Mouse (Mus musculus) forebrain, postnatal 0 days (tissue): Measurements from ENCODE around the gene Sin3a. TPM values are rescaled to one million over a fixed set of nuclear protein-coding genes. Genes with fewer than 3 reads are reported as not detected.

Experiments
- ATAC-seq: fragments of 200-750 bp; cut with Nextera tagmentation; 2 replicates; pipeline ENCODE4 v1.8.0; 2017; ENCODE audit warnings: mild to moderate bottlenecking, moderate library complexity
- DNase-seq: peaks from one replicate; pipeline ENCODE4 v3.0.0-alpha.2; 2015
- H3K27ac ChIP-seq: fragments of 300-500 bp; sonication (generic); 2 replicates; pipeline ENCODE4 v1.5.1; 2014; ENCODE audit warnings: low read depth, mild to moderate bottlenecking, antibody characterized with exemption, low read length, moderate library complexity, mixed read lengths
- H3K27me3 ChIP-seq: fragments of 300-500 bp; sonication (generic); 2 replicates; pipeline ENCODE4 v1.6.1; 2014; ENCODE audit warnings: mild to moderate bottlenecking, low read length, mixed read lengths; ENCODE audit not compliant: insufficient read depth
- H3K36me3 ChIP-seq: fragments of 300-500 bp; sonication (generic); 2 replicates; pipeline ENCODE4 v1.6.1; 2014; ENCODE audit warnings: mild to moderate bottlenecking, moderate library complexity; ENCODE audit not compliant: insufficient read depth
- H3K4me1 ChIP-seq: fragments of 300-500 bp; sonication (generic); 2 replicates; pipeline ENCODE4 v1.6.1; 2014; ENCODE audit warnings: antibody characterized with exemption; ENCODE audit not compliant: insufficient read depth
- H3K4me2 ChIP-seq: fragments of 300-500 bp; sonication (generic); 2 replicates; pipeline ENCODE4 v1.6.1; 2014; ENCODE audit warnings: low read depth, mild to moderate bottlenecking, moderate library complexity
- H3K4me3 ChIP-seq: fragments of 300-500 bp; sonication (generic); 2 replicates; pipeline ENCODE4 v1.5.1; 2014; ENCODE audit warnings: low read depth, low read length, mixed read lengths
- H3K9ac ChIP-seq: fragments of 300-500 bp; sonication (generic); 2 replicates; pipeline ENCODE4 v1.6.1; 2014; ENCODE audit warnings: mild to moderate bottlenecking
- H3K9me3 ChIP-seq: fragments of 300-500 bp; sonication (generic); 2 replicates; pipeline ENCODE4 v1.6.1; 2016; ENCODE audit warnings: low read length
- CTCF ChIP-seq: sonication (generic); IDR thresholded peaks from 2 replicates; pipeline ENCODE4 v1.5.1; 2016; ENCODE audit warnings: antibody characterized with exemption, control low read depth, low read depth
- WGBS: fragments of 180-500 bp; shearing (Covaris S2); extraction: QIAGEN DNeasy Blood & Tissue Kit; methylation state at CpG from one replicate; pipeline ENCODE4 v1.1.7; 2014; 5-methylcytosine and 5-hydroxymethylcytosine counted together
- polyA plus RNA-seq: library from polyadenylated mRNA; unstranded; fragments of >200 nt; fragmentation: Nextera tagmentation; extraction: Ambion mirVana; gene quantifications from 2 replicates; pipeline ENCODE4 v1.2.1, GENCODE M21; 2015
- total RNA-seq: library from RNA; depleted of rRNA; stranded (reverse); fragments of >200 nt; gene quantifications from 2 replicates; pipeline ENCODE4 v1.2.3, GENCODE M21; 2014

The Sin3a gene
- total and polyA plus RNA-seq, 2 experiments from 2014 or later = 16.6 to 37.5 TPM

DNA sequence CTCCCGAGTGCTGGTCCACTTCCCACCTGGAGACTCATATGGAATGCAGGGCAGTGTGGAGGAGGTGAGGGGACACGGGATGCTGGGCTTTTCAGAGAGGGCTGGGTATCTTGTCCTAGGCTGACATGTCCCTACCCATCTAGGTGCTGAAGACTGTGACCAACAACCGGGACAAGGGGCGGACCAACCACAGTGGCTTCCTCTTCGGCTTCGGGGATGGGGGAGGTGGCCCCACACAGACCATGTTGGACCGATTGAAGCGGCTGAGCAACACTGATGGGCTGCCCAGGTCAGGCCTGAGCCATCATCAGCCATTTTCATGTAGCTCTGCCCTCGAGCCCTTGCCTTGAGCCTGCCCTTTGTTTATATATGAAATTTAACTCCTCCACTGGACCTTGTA, 65.9 kb downstream of the Sin3a start:
- H3K9ac ChIP-seq = no peak overlapping the region
- no peak overlapping the region for H3K4me2 ChIP-seq
- no peak overlapping the region for H3K27ac ChIP-seq
- H3K4me3 ChIP-seq = no peak overlapping the region
- H3K27me3 ChIP-seq = no peaks in the 10 kb centered on the region
- H3K9me3 ChIP-seq = no peaks in the 10 kb centered on the region
- H3K4me1 ChIP-seq = no peaks in the 10 kb centered on the region
- 92% methylated on average over 9 of the region's 9 CpGs for WGBS
- ATAC-seq = no peak
- peaks cover 77% of the 10 kb centered on the region for H3K36me3 ChIP-seq
- DNase-seq = no peak
- no peak for TF ChIP-seq CTCF

DNA sequence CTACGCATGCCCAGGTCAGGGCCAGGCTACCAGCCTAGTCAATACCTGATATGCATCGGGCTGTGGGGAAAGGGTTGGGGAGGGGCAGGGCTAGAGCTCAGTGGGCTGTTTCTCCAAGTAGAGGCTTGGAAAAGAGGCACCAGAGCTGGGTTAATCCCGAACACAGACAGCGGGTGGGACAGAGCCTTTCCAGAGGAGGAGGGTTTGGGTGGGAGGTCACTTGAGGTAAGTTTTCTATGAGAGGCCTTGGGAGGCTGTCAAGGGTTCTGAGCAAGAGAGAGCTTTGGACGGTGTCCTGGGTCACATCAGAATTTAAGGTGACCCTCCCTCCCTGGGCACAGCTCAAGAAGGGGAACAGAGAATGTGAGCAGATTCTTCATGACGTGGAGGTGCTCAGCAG, 66.7 kb downstream of the Sin3a start:
- TF ChIP-seq CTCF = no peak
- no peaks in the 10 kb centered on the region for H3K4me1 ChIP-seq
- H3K27ac ChIP-seq = no peak overlapping the region
- H3K4me2 ChIP-seq = no peak overlapping the region
- H3K36me3 ChIP-seq = peaks cover 77% of the 10 kb centered on the region
- whole genome bisulfite sequencing = 91% methylated on average over 6 of the region's 6 CpGs
- no peaks in the 10 kb centered on the region for H3K9me3 ChIP-seq
- no peak for ATAC-seq
- H3K9ac ChIP-seq = no peak overlapping the region
- DNase-seq = no peak
- H3K4me3 ChIP-seq = no peak overlapping the region
- H3K27me3 ChIP-seq = no peaks in the 10 kb centered on the region

DNA sequence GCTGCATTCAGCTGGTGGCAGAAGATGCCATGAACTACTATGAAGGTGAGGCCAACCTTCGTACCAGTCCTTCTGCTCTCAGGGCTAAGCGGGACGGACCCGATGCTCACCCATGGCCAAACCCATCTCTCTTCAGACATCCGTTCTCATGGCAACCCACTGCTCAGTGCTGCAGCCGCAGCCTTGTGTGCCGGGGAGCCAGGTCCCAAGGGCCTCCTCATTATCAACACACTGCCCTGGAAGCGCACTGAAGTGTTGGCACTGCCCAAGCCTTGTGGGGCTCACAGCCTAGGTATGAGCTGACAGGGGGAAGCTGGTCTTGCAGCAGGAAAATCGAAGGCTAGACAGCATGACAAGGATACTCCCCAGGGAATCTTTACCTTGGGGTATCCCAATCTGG, 67.3 kb downstream of the Sin3a start:
- H3K9me3 ChIP-seq = no peaks in the 10 kb centered on the region
- DNase-seq = no peak
- H3K4me2 ChIP-seq = no peak overlapping the region
- TF ChIP-seq CTCF = no peak
- no peak for ATAC-seq
- no peaks in the 10 kb centered on the region for H3K27me3 ChIP-seq
- no peaks in the 10 kb centered on the region for H3K4me1 ChIP-seq
- no peak overlapping the region for H3K27ac ChIP-seq
- peaks cover 77% of the 10 kb centered on the region for H3K36me3 ChIP-seq
- 90% methylated on average over 9 of the region's 9 CpGs for WGBS
- H3K4me3 ChIP-seq = no peak overlapping the region
- H3K9ac ChIP-seq = no peak overlapping the region

DNA sequence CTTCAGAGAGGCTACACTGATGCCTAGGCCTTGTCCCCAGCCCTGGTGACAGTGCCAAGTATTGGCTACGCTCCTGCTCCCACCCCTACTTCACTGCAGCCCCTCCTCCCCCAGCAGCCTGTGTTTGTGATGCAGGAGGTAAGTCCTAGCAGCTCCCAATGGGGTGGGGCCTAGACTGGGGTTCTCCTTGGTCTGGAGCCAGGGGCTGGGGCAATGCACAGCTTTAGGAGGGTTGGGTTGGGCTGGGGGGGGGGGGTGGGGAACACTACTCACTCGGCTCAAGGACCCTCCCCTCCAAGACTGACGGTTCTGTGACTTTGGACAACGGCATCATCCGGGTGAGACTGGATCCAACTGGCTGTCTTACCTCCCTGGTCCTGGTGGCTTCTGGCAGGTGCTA, 67.7 kb downstream of the Sin3a start:
- DNase-seq (no peak), ATAC-seq (no peak)
- Histone ChIP-seq H3K27me3 (no peaks in the 10 kb centered on the region), H3K27ac (no peak overlapping the region), H3K9me3 (no peaks in the 10 kb centered on the region), H3K4me3 (no peak overlapping the region), H3K36me3 (peaks cover 73% of the 10 kb centered on the region), H3K9ac (no peak overlapping the region), H3K4me2 (no peak overlapping the region), H3K4me1 (no peaks in the 10 kb centered on the region)
- TF ChIP-seq CTCF = no peak
- 87% methylated on average over 5 of the region's 5 CpGs for WGBS

DNA sequence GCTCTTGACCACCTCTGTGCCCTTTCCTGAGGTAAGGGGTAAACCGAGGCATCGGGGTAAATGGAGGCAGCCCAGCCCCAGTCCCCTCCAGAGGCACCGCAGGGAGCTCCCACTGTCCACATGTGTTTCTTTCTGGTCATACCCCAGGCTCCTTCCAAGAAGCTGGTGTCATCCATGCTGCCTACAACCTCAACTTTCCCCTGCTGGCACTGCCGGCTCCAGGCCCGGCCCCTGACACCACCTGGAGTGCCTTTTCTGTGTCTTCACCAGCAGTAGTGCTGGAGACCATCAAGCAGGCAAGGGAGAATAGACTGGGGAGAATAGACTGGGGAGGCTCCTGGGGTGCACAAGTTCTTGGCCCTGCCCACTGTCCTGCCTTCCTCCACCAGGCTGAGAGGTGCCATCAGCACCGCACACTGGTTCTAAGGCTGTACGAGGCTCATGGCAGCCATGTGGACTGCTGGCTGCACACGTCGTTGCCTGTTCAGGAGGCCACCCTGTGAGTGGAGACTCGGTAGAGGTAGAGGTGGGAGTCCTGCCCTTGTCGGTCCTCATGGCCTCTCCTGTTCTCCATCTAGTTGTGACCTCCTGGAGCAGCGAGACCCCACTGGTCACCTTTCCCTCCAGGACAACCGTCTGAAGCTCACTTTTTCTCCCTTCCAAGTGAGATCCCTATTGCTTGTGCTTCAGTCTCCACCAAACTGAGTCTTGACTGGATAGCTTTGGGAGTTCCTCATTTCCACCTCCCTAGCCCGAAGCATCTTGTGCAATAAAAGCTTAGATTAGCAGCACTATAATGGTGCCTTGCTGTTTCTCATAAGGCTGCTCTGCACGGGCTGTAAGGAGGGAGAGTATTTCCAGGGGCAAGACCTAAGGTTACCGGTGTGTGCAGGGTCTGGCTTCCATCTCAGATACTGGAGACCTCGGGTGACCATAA, 69.8 kb downstream of the Sin3a start:
- H3K4me1 ChIP-seq = no peaks in the 10 kb centered on the region
- 94% methylated on average over 17 of the region's 17 CpGs for WGBS
- ATAC-seq = no peak
- peaks cover 61% of the 10 kb centered on the region for H3K36me3 ChIP-seq
- H3K27ac ChIP-seq = no peak overlapping the region
- no peaks in the 10 kb centered on the region for H3K9me3 ChIP-seq
- no peak for DNase-seq
- no peak overlapping the region for H3K4me2 ChIP-seq
- H3K9ac ChIP-seq = no peak overlapping the region
- TF ChIP-seq CTCF = no peak
- no peaks in the 10 kb centered on the region for H3K27me3 ChIP-seq
- H3K4me3 ChIP-seq = no peak overlapping the region

DNA sequence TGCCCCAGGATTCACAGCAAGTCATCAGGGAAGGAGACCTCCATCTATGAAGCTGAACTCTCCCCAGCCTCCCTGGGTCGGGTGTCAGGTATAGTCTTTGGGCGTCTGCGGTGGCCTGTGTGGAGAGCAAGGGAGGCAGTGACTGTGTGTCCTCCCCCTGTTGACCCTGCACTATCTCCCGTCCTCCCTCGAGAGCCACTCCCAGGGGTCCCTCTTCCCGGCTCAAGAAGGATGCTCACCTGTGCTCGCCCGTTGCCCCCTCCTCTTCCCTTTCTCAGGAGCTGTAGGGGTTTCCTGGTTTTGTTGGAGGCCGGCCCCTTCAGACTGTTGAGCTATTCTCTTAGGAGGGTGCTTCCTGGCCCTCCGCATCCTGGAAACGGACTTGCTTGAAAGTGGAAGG, 71.4 kb downstream of the Sin3a start:
- DNase-seq = no peak
- TF ChIP-seq CTCF = no peak
- Histone ChIP-seq H3K27ac (no peak overlapping the region), H3K4me3 (no peak overlapping the region), H3K36me3 (peaks cover 46% of the 10 kb centered on the region), H3K4me1 (no peaks in the 10 kb centered on the region), H3K9ac (no peak overlapping the region), H3K4me2 (no peak overlapping the region), H3K9me3 (no peaks in the 10 kb centered on the region), H3K27me3 (no peaks in the 10 kb centered on the region)
- ATAC-seq = no peak
- 87% methylated on average over 11 of the region's 11 CpGs for WGBS

DNA sequence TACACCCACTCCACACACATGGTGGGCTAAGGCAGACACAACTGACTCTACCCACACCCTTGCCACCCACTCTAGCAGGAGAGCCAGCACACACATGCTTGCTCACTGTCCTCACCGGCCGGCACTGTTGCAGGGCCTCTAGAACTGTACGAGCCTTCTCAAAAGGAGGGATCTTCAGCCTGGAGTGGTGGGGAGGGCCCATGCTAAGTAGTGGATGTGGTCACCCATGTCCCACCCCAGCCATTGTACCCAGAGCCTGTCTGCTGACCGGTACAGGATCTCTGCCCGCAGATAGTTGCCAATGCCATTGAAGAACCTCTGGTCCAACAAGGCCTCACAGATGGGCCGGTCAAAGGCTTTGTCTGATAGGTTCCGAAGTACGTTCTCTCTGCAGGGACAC, 73.0 kb downstream of the Sin3a start:
- Histone ChIP-seq H3K4me3 (no peak overlapping the region), H3K4me1 (0 out of 2 replicates have a peak, but pooled peaks cover 3% of the 10 kb centered on the region), H3K9me3 (no peaks in the 10 kb centered on the region), H3K4me2 (no peak overlapping the region), H3K36me3 (peaks cover 30% of the 10 kb centered on the region), H3K27me3 (no peaks in the 10 kb centered on the region), H3K9ac (no peak overlapping the region), H3K27ac (no peak overlapping the region)
- no peak for TF ChIP-seq CTCF
- ATAC-seq (no peak), DNase-seq (no peak)
- WGBS = 91% methylated on average over 8 of the region's 8 CpGs
